Mouse (Mus musculus) induced T-regulatory cell, adult 2 months (primary cell): ENCODE results near the gene Gm3696.
"Not testable (repeated sequence)": the region's sequence is repeated elsewhere in the genome, so short reads cannot be mapped to it uniquely, and the experiment has no call there.

Experiments used
- DNase-seq: peaks from one replicate; pipeline ENCODE4 v3.0.0-alpha.2; 2012; ENCODE audit warnings: low read depth

The Gm3696 gene

GRCm38 (mm10) chr14:7100521-7100920 is at the start of gene Gm3696:
Gm3696 (minus strand) TSS chr14:7100621.
- not testable (repeated sequence) for DNase-seq

GRCm38 (mm10) chr14:7125312-7125711 is 24.9 kb upstream of the Gm3696 start, which contains the start of gene Gm6676:
Gm6676 (minus strand) TSS chr14:7125412.
- DNase-seq = not testable (repeated sequence)

DNA sequence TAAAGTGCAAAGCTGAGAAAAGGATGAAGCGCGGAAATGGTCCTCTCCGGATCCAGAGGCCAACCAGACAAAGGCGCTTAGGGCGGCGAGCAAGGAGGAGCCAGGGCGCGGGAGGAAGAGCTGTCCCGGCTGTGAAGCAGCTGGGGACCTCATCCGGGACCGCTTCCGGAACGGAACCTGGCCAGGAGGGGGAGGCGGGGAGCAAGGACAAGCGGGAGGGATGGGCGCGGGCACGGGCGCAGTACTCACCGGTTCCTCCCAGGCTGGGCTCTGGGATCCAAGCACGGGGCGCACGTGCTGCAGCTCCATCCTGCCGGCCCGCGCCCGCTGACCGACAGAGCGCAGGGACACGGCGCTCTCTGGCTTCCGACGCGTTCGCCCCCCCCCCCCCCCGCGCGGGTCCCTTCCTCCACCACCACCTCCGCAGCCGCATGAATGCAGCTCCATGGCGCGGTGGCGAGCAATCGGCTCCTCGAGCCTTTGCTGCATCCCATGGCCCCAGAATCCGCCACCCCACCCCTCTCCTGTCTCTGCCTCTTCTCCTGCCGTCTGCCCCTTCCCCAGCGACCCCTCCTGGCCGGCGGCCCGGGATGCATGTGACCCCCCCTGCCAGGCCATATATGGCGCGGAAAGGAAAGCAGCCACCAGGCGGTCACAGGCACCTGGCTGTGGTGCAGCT is 4.8 kb upstream of the Gm3696 start:
- peak; percentile 24 for DNase-seq

DNA sequence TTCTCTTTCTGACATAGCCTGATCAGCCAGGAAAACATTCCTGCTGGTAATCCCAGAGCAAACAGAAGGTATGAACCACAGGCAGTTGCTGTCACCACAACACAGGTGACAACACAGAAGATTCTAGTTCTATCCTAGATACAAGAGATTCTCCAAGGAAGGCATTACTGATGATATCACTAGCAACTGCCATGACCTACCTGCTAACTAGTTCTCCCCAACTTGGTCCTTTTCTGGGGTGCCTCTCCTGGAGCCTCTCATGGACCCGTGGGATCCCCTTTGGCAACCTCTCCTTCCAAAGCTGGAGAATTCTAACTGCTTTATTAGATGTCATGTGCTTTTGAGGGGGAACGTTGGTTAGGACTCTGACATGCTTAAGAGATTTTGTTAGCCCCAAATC is 55.6 kb downstream of the Gm3696 start, which contains the start of gene Gm3685:
Gene Gm3685, minus strand, starts transcription at position 101 of the 400 bp plus-strand sequence.
- not testable (repeated sequence) for DNase-seq
